Mouse (Mus musculus) small intestine, adult 2 months (tissue): ENCODE data around the gene Fstl3. TPM values are rescaled to one million over a fixed set of nuclear protein-coding genes. Genes with fewer than 3 reads are reported as not detected.

Source experiments
- H3K27ac ChIP-seq: fragments of 200-500 bp; 2 replicates; pipeline ENCODE4 v1.5.1; 2012; ENCODE audit warnings: low read depth, low read length, control low read depth, inconsistent platforms; ENCODE audit not compliant: insufficient read depth
- H3K27me3 ChIP-seq: fragments of 200-500 bp; 2 replicates; pipeline ENCODE4 v1.6.1; 2012; ENCODE audit warnings: mild to moderate bottlenecking, moderate library complexity, low read length, inconsistent platforms; ENCODE audit not compliant: control insufficient read depth, insufficient read depth
- H3K36me3 ChIP-seq: fragments of 200-500 bp; 2 replicates; pipeline ENCODE4 v1.6.1; 2012; ENCODE audit warnings: mild to moderate bottlenecking, low read length, control low read depth, inconsistent platforms; ENCODE audit not compliant: control insufficient read depth, insufficient read depth
- H3K4me1 ChIP-seq: fragments of 200-500 bp; 2 replicates; pipeline ENCODE4 v1.6.1; 2012; ENCODE audit warnings: low read length, inconsistent platforms, mixed read lengths; ENCODE audit not compliant: control insufficient read depth, insufficient read depth, insufficient read length
- H3K4me3 ChIP-seq: fragments of 200-500 bp; 2 replicates; pipeline ENCODE4 v1.5.1; 2012; ENCODE audit warnings: low read depth, mild to moderate bottlenecking, control low read depth, inconsistent platforms, low read length, moderate library complexity
- CTCF ChIP-seq: fragments of 200-500 bp; IDR thresholded peaks from 2 replicates; pipeline ENCODE4 v1.5.1; 2012; ENCODE audit warnings: low read depth, mild to moderate bottlenecking, control low read depth, inconsistent platforms, low read length, moderate library complexity, mixed read lengths; ENCODE audit not compliant: insufficient replicate concordance, insufficient read length; ENCODE audit errors: extremely low read depth
- POLR2A ChIP-seq: fragments of 200-500 bp; IDR thresholded peaks from 2 replicates; pipeline ENCODE4 v1.6.1; 2012; ENCODE audit warnings: low read depth, mild to moderate bottlenecking, control low read depth, inconsistent platforms, low read length, moderate library complexity
- WGBS: fragments of 180-500 bp; shearing (Covaris S2); methylation state at CpG from one replicate; pipeline ENCODE4 v1.1.7; 2018; 5-methylcytosine and 5-hydroxymethylcytosine counted together
- polyA plus RNA-seq: library from polyadenylated mRNA; depleted of rRNA; stranded (reverse); fragments of >200 nt; gene quantifications from 2 replicates; pipeline ENCODE4 v1.2.3, GENCODE M21; 2012

Gene Fstl3
- polyA plus RNA-seq, 1 experiment, result 19.6 TPM

GRCm38 (mm10) chr10:79779784-79780663, 3.0 kb downstream of the Fstl3 start:
- peak overlapping the region; percentile 39 for H3K27ac ChIP-seq
- peaks cover 17% of the 10 kb centered on the region for H3K4me1 ChIP-seq
- TF ChIP-seq CTCF (peak; percentile 86), POLR2A (peak; percentile 3; the same call in 1 of the 2 replicates)
- 2% methylated on average over 55 of the region's 55 CpGs for WGBS
- H3K27me3 ChIP-seq, result no peaks in the 10 kb centered on the region
- H3K36me3 ChIP-seq, result no peaks in the 10 kb centered on the region
- peak overlapping the region; percentile 58 for H3K4me3 ChIP-seq

- H3K4me1 ChIP-seq, result peaks cover 17% of the 10 kb centered on the region
- no peak for TF ChIP-seq CTCF
- TF ChIP-seq POLR2A, result no peak
- no peaks in the 10 kb centered on the region for H3K36me3 ChIP-seq
- WGBS, result 1% methylated on average over 13 of the region's 13 CpGs
- H3K27ac ChIP-seq, result peak overlapping the region; percentile 39
- no peaks in the 10 kb centered on the region for H3K27me3 ChIP-seq
- peak overlapping the region; percentile 58 for H3K4me3 ChIP-seq
These were observed 3.6 kb downstream of the Fstl3 start for GRCm38 (mm10) chr10:79780664-79781015.

GRCm38 (mm10) chr10:79781139-79781538, 4.1 kb downstream of the Fstl3 start:
- peak overlapping the region; percentile 26; the same call in 1 of the 2 replicates for H3K27ac ChIP-seq
- TF ChIP-seq POLR2A (no peak), CTCF (no peak)
- peaks cover 17% of the 10 kb centered on the region for H3K4me1 ChIP-seq
- 25% methylated on average over 21 of the region's 21 CpGs for WGBS
- no peaks in the 10 kb centered on the region for H3K36me3 ChIP-seq
- peak overlapping the region; percentile 58 for H3K4me3 ChIP-seq
- no peaks in the 10 kb centered on the region for H3K27me3 ChIP-seq

DNA sequence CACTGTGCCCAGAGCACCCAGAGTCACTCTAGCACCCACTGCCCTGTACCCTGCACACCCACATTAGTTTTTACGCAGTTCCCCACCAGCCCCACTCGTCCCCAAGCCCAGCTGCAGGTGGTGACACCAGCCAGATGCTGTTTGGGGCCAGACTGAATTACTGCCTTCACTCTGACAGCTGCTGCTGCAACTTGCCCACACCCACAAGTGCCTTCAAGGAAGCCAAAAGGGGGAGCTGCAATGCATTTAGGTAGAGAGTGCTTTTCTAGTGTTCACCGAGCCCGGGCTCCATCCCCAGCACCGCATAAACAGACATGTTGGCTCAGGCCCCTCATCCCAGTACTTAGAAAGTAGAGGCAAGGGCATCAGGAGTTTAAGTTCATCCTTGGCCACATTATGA, 4.9 kb downstream of the Fstl3 start:
- H3K27ac ChIP-seq, result no peak overlapping the region
- H3K4me3 ChIP-seq, result no peak overlapping the region
- TF ChIP-seq CTCF (no peak), POLR2A (no peak)
- no peaks in the 10 kb centered on the region for H3K27me3 ChIP-seq
- no peaks in the 10 kb centered on the region for H3K36me3 ChIP-seq
- WGBS, result 69% methylated on average over 5 of the region's 5 CpGs
- H3K4me1 ChIP-seq, result peaks cover 17% of the 10 kb centered on the region

DNA sequence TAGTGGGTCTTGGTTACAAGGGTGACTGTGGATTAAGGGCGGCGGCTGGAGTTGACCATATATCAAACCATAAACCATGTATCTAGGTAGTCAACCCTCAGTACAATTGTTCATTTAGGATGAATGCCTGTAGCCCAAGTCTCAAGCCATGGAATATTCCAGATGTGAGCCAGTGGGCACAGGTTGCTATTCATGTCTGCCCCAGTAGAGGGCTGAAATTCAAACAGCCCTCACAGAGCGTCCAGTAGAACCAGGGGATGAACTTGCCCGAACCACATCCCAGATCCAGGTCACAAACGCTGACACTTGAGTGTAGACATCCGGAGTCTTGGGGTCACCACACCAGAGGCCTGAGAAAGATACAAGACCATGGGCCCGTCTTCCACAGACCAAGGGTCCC, 6.0 kb downstream of the Fstl3 start:
- H3K27me3 ChIP-seq, result no peaks in the 10 kb centered on the region
- peaks cover 12% of the 10 kb centered on the region for H3K4me1 ChIP-seq
- TF ChIP-seq CTCF (peak; percentile 23; the same call in 1 of the 2 replicates), POLR2A (no peak)
- H3K36me3 ChIP-seq, result no peaks in the 10 kb centered on the region
- H3K4me3 ChIP-seq, result no peak overlapping the region
- WGBS, result 61% methylated on average over 7 of the region's 7 CpGs
- H3K27ac ChIP-seq, result no peak overlapping the region

DNA sequence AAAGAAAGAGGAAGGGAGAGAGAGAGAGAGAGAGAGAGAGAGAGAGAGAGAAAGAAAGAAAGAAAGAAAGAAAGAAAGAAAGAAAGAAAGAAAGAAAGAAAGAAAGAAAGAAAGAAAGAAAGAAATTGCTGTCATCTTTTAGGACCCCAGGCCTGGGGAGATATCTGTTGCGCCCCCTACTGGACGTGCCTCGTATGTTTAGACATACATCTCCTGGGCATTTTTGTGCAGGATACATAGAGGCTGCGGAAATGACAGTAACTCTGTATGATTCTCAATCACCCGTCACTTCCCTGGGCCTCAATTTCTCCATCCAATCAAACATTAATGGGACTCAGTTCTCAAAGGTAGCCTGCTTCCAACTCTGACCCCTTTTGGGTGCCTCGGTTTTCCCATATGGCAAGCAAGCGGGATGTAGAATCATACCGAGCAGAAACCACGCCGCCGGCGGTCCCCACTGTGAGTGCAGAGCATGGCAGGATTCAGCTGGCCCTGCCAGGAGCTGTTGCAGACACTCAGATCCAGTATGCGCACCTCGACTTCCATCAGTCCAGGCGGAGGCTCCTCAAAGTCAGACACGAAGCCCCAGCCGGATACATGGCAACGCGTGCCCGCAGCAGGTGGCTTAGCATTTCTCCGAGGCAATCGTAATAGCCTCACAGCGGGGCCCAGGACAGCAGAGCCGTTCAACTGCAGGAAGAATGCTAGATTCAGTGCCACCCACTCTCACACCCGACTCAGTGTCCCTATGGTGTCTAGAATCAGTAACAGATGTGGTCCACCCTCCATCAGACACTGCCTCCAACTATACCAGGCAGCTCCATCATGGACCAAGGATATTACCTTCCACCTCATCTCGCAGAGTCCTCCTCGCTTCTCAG, 7.1 kb downstream of the Fstl3 start:
- Histone ChIP-seq H3K4me3 (no peak overlapping the region), H3K36me3 (no peaks in the 10 kb centered on the region), H3K4me1 (peaks cover 10% of the 10 kb centered on the region), H3K27me3 (no peaks in the 10 kb centered on the region), H3K27ac (no peak overlapping the region)
- TF ChIP-seq POLR2A (no peak), CTCF (peak; percentile 47; the same call in 1 of the 2 replicates)
- 54% methylated on average over 27 of the region's 27 CpGs for WGBS
